ENCODE assay signal across 23 mouse cellular contexts in genomic region chr12:53678166-53678565, GRCm38 (mm10).
"Had no signal": no experiment of that assay in that cellular context is flagged by ENCODE, and none has a peak within 500 bp of the region (broad histone marks: within the 10 kb centered on the region; RNA-seq: fewer than 3 reads in every experiment).

No protein-coding gene starts in this region.

- H3K4me2 ChIP-seq: kidney, embryonic 15.5 days; limb, embryonic 13.5 days; liver, embryonic 12.5 days; liver, embryonic 15.5 days; lung, embryonic 15.5 days; midbrain, embryonic 13.5 days had no signal

- H3K9ac ChIP-seq: kidney, embryonic 15.5 days; limb, embryonic 13.5 days; liver, embryonic 12.5 days; liver, embryonic 15.5 days; lung, embryonic 15.5 days; midbrain, embryonic 13.5 days had no signal

- H3K27me3 ChIP-seq: kidney, embryonic 15.5 days; liver, embryonic 12.5 days; liver, embryonic 15.5 days; lung, embryonic 15.5 days; megakaryocyte, embryonic 14.5 days; midbrain, embryonic 13.5 days had no signal

- DNase-seq: kidney, adult 11 months; kidney, adult 8-10 months; kidney, postnatal 10 days; kidney, postnatal 36 days; liver; lung, adult 18-20 months; lung, postnatal 10 days; lung, postnatal 36 days; right cerebral cortex, postnatal 25 days; spleen, adult 18-20 months; thymus, adult 2 months; thymus, postnatal 14 days; thymus, postnatal 4 days had no signal

- H3K27ac ChIP-seq: kidney, embryonic 15.5 days; limb, embryonic 13.5 days; liver, embryonic 12.5 days; liver, embryonic 15.5 days; lung, embryonic 15.5 days; midbrain, embryonic 10.5 days; midbrain, embryonic 13.5 days had no signal

- H3K9me3 ChIP-seq: kidney, embryonic 15.5 days; limb, embryonic 13.5 days; liver, embryonic 12.5 days; liver, embryonic 15.5 days; lung, embryonic 15.5 days; megakaryocyte, embryonic 14.5 days; midbrain, embryonic 10.5 days; midbrain, embryonic 13.5 days had no signal

- H3K4me1 ChIP-seq: kidney, embryonic 15.5 days; liver, embryonic 12.5 days; liver, embryonic 15.5 days; lung, embryonic 15.5 days; megakaryocyte, embryonic 14.5 days had no signal

- H3K4me3 ChIP-seq: kidney, embryonic 15.5 days; limb, embryonic 13.5 days; liver, embryonic 12.5 days; liver, embryonic 15.5 days; lung, embryonic 15.5 days; megakaryocyte, embryonic 14.5 days; midbrain, embryonic 10.5 days; midbrain, embryonic 13.5 days; myocyte had no signal

- ATAC-seq: liver, embryonic 12.5 days; midbrain, embryonic 13.5 days; midbrain, embryonic 16.5 days had no signal

- H3K36me3 ChIP-seq: kidney, embryonic 15.5 days; limb, embryonic 13.5 days; liver, embryonic 12.5 days; liver, embryonic 15.5 days; lung, embryonic 15.5 days; midbrain, embryonic 10.5 days; midbrain, embryonic 13.5 days had no signal
